Mouse (Mus musculus) megakaryocyte, embryonic 14.5 days (primary cell): Measurements from ENCODE around the gene Itgb5. TPM values are rescaled to one million over a fixed set of nuclear protein-coding genes. Genes with fewer than 3 reads are reported as not detected.

Source experiments
- H3K27me3 ChIP-seq: replicated peaks from 2 replicates; pipeline ENCODE3; 2012; ENCODE audit warnings: inconsistent platforms
- H3K36me3 ChIP-seq: replicated peaks from 2 replicates; pipeline ENCODE3; 2012; ENCODE audit warnings: low read length, inconsistent platforms, mixed read lengths
- H3K4me1 ChIP-seq: 2 replicates; pipeline ENCODE4 v1.6.1; 2012; ENCODE audit warnings: inconsistent platforms
- H3K4me3 ChIP-seq: replicated peaks from 2 replicates; pipeline ENCODE3; 2012; ENCODE audit warnings: moderate library complexity, mild to moderate bottlenecking, inconsistent platforms
- H3K9me3 ChIP-seq: 2 replicates; pipeline ENCODE4 v1.6.1; 2012; ENCODE audit warnings: inconsistent platforms
- FLI1 ChIP-seq: IDR thresholded peaks from 2 replicates; pipeline ENCODE4 v1.6.1; 2012; ENCODE audit warnings: low read length, inconsistent platforms, mixed read lengths
- GATA1 ChIP-seq: IDR thresholded peaks from 3 replicates; pipeline ENCODE4 v1.6.1; 2012; ENCODE audit warnings: mixed read lengths, low read length, inconsistent platforms, borderline replicate concordance
- polyA plus RNA-seq: library from polyadenylated mRNA; stranded (reverse); fragments of >175 nt; gene quantifications from 2 replicates; pipeline ENCODE4 v1.2.3, GENCODE M21; 2012; ENCODE audit warnings: low replicate concordance; ENCODE audit not compliant: insufficient read depth

The Itgb5 gene
- polyA plus RNA-seq, 1 experiment = 13.0 TPM

- H3K4me1 ChIP-seq = peaks cover 80% of the 10 kb centered on the region
- no peaks in the 10 kb centered on the region for H3K9me3 ChIP-seq
- H3K4me3 ChIP-seq = peak overlapping the region; percentile 91
- no peaks in the 10 kb centered on the region for H3K27me3 ChIP-seq
- H3K36me3 ChIP-seq = peaks cover 54% of the 10 kb centered on the region
- TF ChIP-seq GATA1 (no peak), FLI1 (no peak)
These were observed 33.6 kb upstream of the Itgb5 start for GRCm38 (mm10) chr16:33795887-33796286.

- no peaks in the 10 kb centered on the region for H3K27me3 ChIP-seq
- TF ChIP-seq FLI1 (no peak), GATA1 (no peak)
- peaks cover 80% of the 10 kb centered on the region for H3K4me1 ChIP-seq
- no peaks in the 10 kb centered on the region for H3K9me3 ChIP-seq
- H3K36me3 ChIP-seq = peaks cover 58% of the 10 kb centered on the region
- H3K4me3 ChIP-seq = peak overlapping the region; percentile 91
These were observed 32.7 kb upstream of the Itgb5 start for GRCm38 (mm10) chr16:33796756-33797155.

- Histone ChIP-seq H3K27me3 (no peaks in the 10 kb centered on the region), H3K9me3 (no peaks in the 10 kb centered on the region), H3K36me3 (peaks cover 59% of the 10 kb centered on the region), H3K4me1 (peaks cover 80% of the 10 kb centered on the region), H3K4me3 (no peak overlapping the region)
- no peak for TF ChIP-seq GATA1
- no peak for TF ChIP-seq FLI1
These were observed 31.6 kb upstream of the Itgb5 start for GRCm38 (mm10) chr16:33797860-33798259.

GRCm38 (mm10) chr16:33810002-33810401, 19.5 kb upstream of the Itgb5 start:
- Histone ChIP-seq H3K9me3 (no peaks in the 10 kb centered on the region), H3K4me3 (no peak overlapping the region), H3K27me3 (no peaks in the 10 kb centered on the region), H3K36me3 (peaks cover 91% of the 10 kb centered on the region), H3K4me1 (no peaks in the 10 kb centered on the region; the same call in 1 of the 2 replicates)
- TF ChIP-seq FLI1 (no peak), GATA1 (no peak)

- peaks cover 66% of the 10 kb centered on the region for H3K36me3 ChIP-seq
- TF ChIP-seq FLI1 = no peak
- H3K4me1 ChIP-seq = peaks cover 3% of the 10 kb centered on the region; the same call in 1 of the 2 replicates
- H3K27me3 ChIP-seq = no peaks in the 10 kb centered on the region
- H3K4me3 ChIP-seq = no peak overlapping the region
- no peaks in the 10 kb centered on the region for H3K9me3 ChIP-seq
These were observed 10.9 kb upstream of the Itgb5 start for GRCm38 (mm10) chr16:33818413-33819165.

GRCm38 (mm10) chr16:33820269-33821178, 8.9 kb upstream of the Itgb5 start:
- Histone ChIP-seq H3K4me3 (no peak overlapping the region), H3K27me3 (peaks cover 5% of the 10 kb centered on the region), H3K9me3 (no peaks in the 10 kb centered on the region), H3K36me3 (peaks cover 51% of the 10 kb centered on the region), H3K4me1 (peaks cover 3% of the 10 kb centered on the region; the same call in 1 of the 2 replicates)
- TF ChIP-seq GATA1 (no peak), FLI1 (no peak)

GRCm38 (mm10) chr16:33824603-33825002, 4.9 kb upstream of the Itgb5 start:
- H3K9me3 ChIP-seq = no peaks in the 10 kb centered on the region
- H3K27me3 ChIP-seq = peaks cover 39% of the 10 kb centered on the region
- peaks cover 10% of the 10 kb centered on the region for H3K4me1 ChIP-seq
- no peak for TF ChIP-seq FLI1
- no peak for TF ChIP-seq GATA1
- no peak overlapping the region for H3K4me3 ChIP-seq
- peaks cover 11% of the 10 kb centered on the region for H3K36me3 ChIP-seq

GRCm38 (mm10) chr16:33828496-33828895, 969 bp upstream of the Itgb5 start:
- peaks cover 66% of the 10 kb centered on the region for H3K27me3 ChIP-seq
- no peaks in the 10 kb centered on the region for H3K36me3 ChIP-seq
- peaks cover 32% of the 10 kb centered on the region for H3K4me1 ChIP-seq
- no peak for TF ChIP-seq FLI1
- TF ChIP-seq GATA1 = no peak
- H3K4me3 ChIP-seq = no peak overlapping the region
- no peaks in the 10 kb centered on the region for H3K9me3 ChIP-seq

GRCm38 (mm10) chr16:33829842-33830511, 512 bp downstream of the Itgb5 start:
- Histone ChIP-seq H3K4me3 (peak overlapping the region; percentile 92), H3K4me1 (peaks cover 46% of the 10 kb centered on the region), H3K27me3 (peaks cover 81% of the 10 kb centered on the region), H3K9me3 (no peaks in the 10 kb centered on the region), H3K36me3 (no peaks in the 10 kb centered on the region)
- TF ChIP-seq GATA1 (no peak), FLI1 (no peak)
